Mouse (Mus musculus): Measurements from ENCODE around the gene Gm36079. TPM values are rescaled to one million over a fixed set of nuclear protein-coding genes. Genes with fewer than 3 reads are reported as not detected.
"Not testable (repeated sequence)": the region's sequence is repeated elsewhere in the genome, so short reads cannot be mapped to it uniquely, and the experiment has no call there.

Gene Gm36079
- total and polyA plus RNA-seq, 3 experiments: not detected

DNA sequence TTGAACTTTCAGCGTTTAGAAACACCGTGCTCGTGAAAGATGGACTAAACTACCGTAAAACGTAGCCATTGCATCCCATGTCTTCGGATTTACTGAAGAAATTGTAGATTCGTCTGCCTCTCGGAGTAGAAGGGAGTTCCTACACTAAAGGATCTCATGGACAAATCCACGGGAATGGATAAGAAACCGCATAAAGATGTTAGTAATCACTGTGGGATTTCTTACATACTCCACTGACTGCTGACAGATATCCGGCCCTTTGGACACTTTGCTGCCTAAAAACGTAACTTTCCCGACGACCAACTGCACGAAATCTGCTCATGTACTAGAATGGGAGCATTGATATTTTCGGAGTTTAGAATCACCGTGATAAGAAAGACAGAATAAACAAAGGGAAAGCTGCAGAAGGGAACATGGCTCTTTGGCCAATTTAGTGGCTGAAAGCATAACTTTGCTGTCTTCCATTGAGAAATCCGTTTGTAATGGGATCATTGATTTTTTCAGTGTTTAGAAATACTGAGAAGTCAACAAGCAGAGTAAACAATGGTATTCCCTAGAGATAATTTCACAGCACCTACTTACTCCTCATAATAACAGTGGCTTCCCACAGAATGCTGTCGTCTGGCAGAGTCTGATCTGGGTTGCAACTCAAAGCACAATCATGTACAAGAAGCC is 6.8 kb upstream of the Gm36079 start:
- not testable (repeated sequence) for H3K79me2 ChIP-seq (ENCODE audit: control insufficient read depth, insufficient read depth, low read length, poor library complexity); H3K9ac ChIP-seq (ENCODE audit: control insufficient read depth, low read depth, low read length, poor library complexity, severe bottlenecking); DNase-seq (ENCODE audit: low read depth, low spot score); H3K27me3 ChIP-seq (ENCODE audit: control insufficient read depth in 1 of 2, insufficient read depth in 2 of 2, low read length in 2 of 2); H3K27ac ChIP-seq (ENCODE audit: control insufficient read depth, low read depth, low read length); H3K4me1 ChIP-seq (ENCODE audit: control insufficient read depth in 1 of 2, insufficient read depth in 2 of 2, low read length in 2 of 2); H3K4me3 ChIP-seq (ENCODE audit: control insufficient read depth in 1 of 2, insufficient read depth in 1 of 2, low read depth in 2 of 2, low read length in 2 of 2); H3K36me3 ChIP-seq (ENCODE audit: control insufficient read depth in 1 of 2, insufficient read depth in 2 of 2, low read length in 2 of 2); H3K9me3 ChIP-seq (replicated peaks; ENCODE audit: insufficient read depth, low read length)

DNA sequence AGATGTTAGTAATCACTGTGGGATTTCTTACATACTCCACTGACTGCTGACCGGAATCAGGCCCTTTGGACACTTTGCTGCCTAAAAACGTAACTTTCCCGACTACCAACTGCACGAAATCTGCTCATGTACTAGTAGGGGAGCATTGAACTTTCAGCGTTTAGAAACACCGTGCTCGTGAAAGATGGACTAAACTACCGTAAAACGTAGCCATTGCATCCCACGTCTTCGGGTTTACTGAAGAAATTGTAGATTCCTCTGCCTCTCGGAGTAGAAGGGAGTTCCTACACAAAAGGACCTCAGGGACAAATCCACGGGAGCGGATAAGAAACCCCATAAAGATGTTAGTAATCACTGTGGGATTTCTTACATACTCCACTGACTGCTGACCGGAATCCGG is 4.9 kb upstream of the Gm36079 start:
- not testable (repeated sequence) for H3K9ac ChIP-seq (ENCODE audit: control insufficient read depth, low read depth, low read length, poor library complexity, severe bottlenecking); H3K27ac ChIP-seq (ENCODE audit: control insufficient read depth, low read depth, low read length); H3K79me2 ChIP-seq (ENCODE audit: control insufficient read depth, insufficient read depth, low read length, poor library complexity); DNase-seq (ENCODE audit: low read depth, low spot score); H3K4me3 ChIP-seq (ENCODE audit: control insufficient read depth in 1 of 2, insufficient read depth in 1 of 2, low read depth in 2 of 2, low read length in 2 of 2); H3K36me3 ChIP-seq (ENCODE audit: control insufficient read depth in 1 of 2, insufficient read depth in 2 of 2, low read length in 2 of 2); H3K4me1 ChIP-seq (ENCODE audit: control insufficient read depth in 1 of 2, insufficient read depth in 2 of 2, low read length in 2 of 2); H3K9me3 ChIP-seq (replicated peaks; ENCODE audit: insufficient read depth, low read length); H3K27me3 ChIP-seq (ENCODE audit: control insufficient read depth in 1 of 2, insufficient read depth in 2 of 2, low read length in 2 of 2)

DNA sequence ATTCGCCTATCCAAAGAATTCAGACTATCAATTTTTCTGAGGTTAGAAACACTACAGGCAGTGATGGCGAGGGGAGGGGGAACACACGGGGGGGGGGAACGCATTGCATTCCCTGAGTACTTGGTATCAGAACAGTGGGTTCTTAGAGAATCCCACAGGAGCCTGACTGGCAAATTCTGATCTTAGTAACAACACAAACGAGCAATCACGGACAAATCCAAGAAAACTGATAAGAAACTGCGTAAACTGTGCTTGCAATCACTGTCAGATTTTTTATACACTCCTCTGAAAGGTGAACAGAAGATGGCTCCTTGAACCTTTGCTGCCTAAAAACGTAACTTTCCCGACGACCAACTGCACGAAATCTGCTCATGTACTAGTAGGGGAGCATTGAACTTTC is 557 bp upstream of the Gm36079 start:
- H3K27me3 ChIP-seq (ENCODE audit: control insufficient read depth in 1 of 2, insufficient read depth in 2 of 2, low read length in 2 of 2); H3K9ac ChIP-seq (ENCODE audit: control insufficient read depth, low read depth, low read length, poor library complexity, severe bottlenecking); H3K4me1 ChIP-seq (ENCODE audit: control insufficient read depth in 1 of 2, insufficient read depth in 2 of 2, low read length in 2 of 2); H3K36me3 ChIP-seq (ENCODE audit: control insufficient read depth in 1 of 2, insufficient read depth in 2 of 2, low read length in 2 of 2); H3K79me2 ChIP-seq (ENCODE audit: control insufficient read depth, insufficient read depth, low read length, poor library complexity); H3K9me3 ChIP-seq (replicated peaks; ENCODE audit: insufficient read depth, low read length); DNase-seq (ENCODE audit: low read depth, low spot score); H3K27ac ChIP-seq (ENCODE audit: control insufficient read depth, low read depth, low read length); H3K4me3 ChIP-seq (ENCODE audit: control insufficient read depth in 1 of 2, insufficient read depth in 1 of 2, low read depth in 2 of 2, low read length in 2 of 2): not testable (repeated sequence)

DNA sequence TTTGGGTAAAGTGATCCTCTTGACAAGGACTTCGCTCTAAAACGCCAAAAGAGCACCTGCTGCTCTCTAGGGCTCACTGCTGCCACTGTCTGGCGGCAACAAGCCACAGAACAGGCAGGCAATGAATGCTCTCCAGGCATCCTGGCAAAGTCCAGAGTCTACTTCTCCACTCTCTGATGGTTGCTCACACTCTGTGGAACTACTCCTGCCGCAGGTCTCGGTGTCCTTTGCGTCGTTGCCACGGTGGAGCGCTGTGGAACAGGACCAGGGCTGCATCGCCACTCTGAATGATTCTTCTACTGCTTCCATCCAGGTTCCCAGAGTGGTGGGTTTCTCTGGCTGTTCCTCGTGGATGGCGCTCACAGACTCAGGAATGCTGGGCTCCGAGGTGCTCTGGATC is 438 bp downstream of the Gm36079 start:
- DNase-seq (ENCODE audit: low read depth, low spot score); H3K36me3 ChIP-seq (ENCODE audit: control insufficient read depth in 1 of 2, insufficient read depth in 2 of 2, low read length in 2 of 2); H3K4me1 ChIP-seq (ENCODE audit: control insufficient read depth in 1 of 2, insufficient read depth in 2 of 2, low read length in 2 of 2); H3K9me3 ChIP-seq (replicated peaks; ENCODE audit: insufficient read depth, low read length); H3K27ac ChIP-seq (ENCODE audit: control insufficient read depth, low read depth, low read length); H3K79me2 ChIP-seq (ENCODE audit: control insufficient read depth, insufficient read depth, low read length, poor library complexity); H3K4me3 ChIP-seq (ENCODE audit: control insufficient read depth in 1 of 2, insufficient read depth in 1 of 2, low read depth in 2 of 2, low read length in 2 of 2); H3K27me3 ChIP-seq (ENCODE audit: control insufficient read depth in 1 of 2, insufficient read depth in 2 of 2, low read length in 2 of 2); H3K9ac ChIP-seq (ENCODE audit: control insufficient read depth, low read depth, low read length, poor library complexity, severe bottlenecking): not testable (repeated sequence)

DNA sequence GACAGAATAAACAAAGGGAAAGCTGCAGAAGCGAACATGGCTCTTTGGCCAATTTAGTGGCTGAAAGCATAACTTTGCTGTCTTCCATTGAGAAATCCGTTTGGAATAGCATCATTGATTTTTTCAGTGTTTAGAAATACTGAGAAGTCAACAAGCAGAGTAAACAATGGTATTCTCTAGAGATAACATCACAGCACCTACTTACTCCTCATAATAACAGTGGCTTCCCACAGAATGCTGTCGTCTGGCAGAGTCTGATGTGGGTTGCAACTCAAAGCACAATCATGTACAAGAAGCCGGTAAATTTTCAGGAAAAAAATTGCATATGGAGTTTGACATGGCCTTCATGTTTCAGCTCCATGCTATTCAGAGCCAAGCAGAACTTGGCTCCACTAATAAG is 1.2 kb downstream of the Gm36079 start:
- H3K4me1 ChIP-seq (ENCODE audit: control insufficient read depth in 1 of 2, insufficient read depth in 2 of 2, low read length in 2 of 2); H3K27me3 ChIP-seq (ENCODE audit: control insufficient read depth in 1 of 2, insufficient read depth in 2 of 2, low read length in 2 of 2); H3K9me3 ChIP-seq (replicated peaks; ENCODE audit: insufficient read depth, low read length); H3K4me3 ChIP-seq (ENCODE audit: control insufficient read depth in 1 of 2, insufficient read depth in 1 of 2, low read depth in 2 of 2, low read length in 2 of 2); H3K27ac ChIP-seq (ENCODE audit: control insufficient read depth, low read depth, low read length); DNase-seq (ENCODE audit: low read depth, low spot score); H3K36me3 ChIP-seq (ENCODE audit: control insufficient read depth in 1 of 2, insufficient read depth in 2 of 2, low read length in 2 of 2); H3K79me2 ChIP-seq (ENCODE audit: control insufficient read depth, insufficient read depth, low read length, poor library complexity); H3K9ac ChIP-seq (ENCODE audit: control insufficient read depth, low read depth, low read length, poor library complexity, severe bottlenecking): not testable (repeated sequence)

DNA sequence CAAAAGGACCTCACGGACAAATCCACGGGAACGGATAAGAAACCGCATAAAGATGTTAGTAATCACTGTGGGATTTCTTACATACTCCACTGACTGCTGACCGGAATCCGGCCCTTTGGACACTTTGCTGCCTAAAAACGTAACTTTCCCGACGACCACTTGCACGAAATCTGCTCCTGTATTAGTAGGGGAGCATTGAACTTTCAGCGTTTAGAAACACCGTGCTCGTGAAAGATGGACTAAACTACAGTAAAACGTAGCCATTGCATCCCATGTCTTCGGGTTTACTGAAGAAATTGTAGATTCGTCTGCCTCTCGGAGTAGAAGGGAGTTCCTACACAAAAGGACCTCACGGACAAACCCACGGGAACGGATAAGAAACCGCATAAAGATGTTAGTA is 1.8 kb downstream of the Gm36079 start:
- not testable (repeated sequence) for H3K9ac ChIP-seq (ENCODE audit: control insufficient read depth, low read depth, low read length, poor library complexity, severe bottlenecking); DNase-seq (ENCODE audit: low read depth, low spot score); H3K4me1 ChIP-seq (ENCODE audit: control insufficient read depth in 1 of 2, insufficient read depth in 2 of 2, low read length in 2 of 2); H3K79me2 ChIP-seq (ENCODE audit: control insufficient read depth, insufficient read depth, low read length, poor library complexity); H3K27me3 ChIP-seq (ENCODE audit: control insufficient read depth in 1 of 2, insufficient read depth in 2 of 2, low read length in 2 of 2); H3K27ac ChIP-seq (ENCODE audit: control insufficient read depth, low read depth, low read length); H3K36me3 ChIP-seq (ENCODE audit: control insufficient read depth in 1 of 2, insufficient read depth in 2 of 2, low read length in 2 of 2); H3K9me3 ChIP-seq (replicated peaks; ENCODE audit: insufficient read depth, low read length); H3K4me3 ChIP-seq (ENCODE audit: control insufficient read depth in 1 of 2, insufficient read depth in 1 of 2, low read depth in 2 of 2, low read length in 2 of 2)

DNA sequence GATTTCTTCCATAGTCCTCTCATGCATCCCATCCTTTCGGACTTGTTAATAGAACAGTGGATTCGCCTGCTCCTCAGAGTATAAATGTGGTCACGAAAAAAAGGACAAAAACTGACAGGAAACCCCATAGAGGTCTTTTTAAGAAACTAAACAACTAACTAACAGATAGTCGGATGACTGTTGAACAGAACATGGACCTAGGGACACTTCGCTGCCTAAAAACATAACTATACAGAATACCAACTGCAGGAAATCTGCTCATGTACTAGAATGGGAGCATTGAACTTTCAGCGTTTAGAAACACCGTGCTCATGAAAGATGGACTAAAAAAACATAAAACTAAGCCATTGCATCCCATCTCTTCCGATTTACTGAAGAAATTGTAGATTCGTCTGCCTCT is 2.2 kb downstream of the Gm36079 start:
- H3K36me3 ChIP-seq (ENCODE audit: control insufficient read depth in 1 of 2, insufficient read depth in 2 of 2, low read length in 2 of 2); H3K79me2 ChIP-seq (ENCODE audit: control insufficient read depth, insufficient read depth, low read length, poor library complexity); H3K27me3 ChIP-seq (ENCODE audit: control insufficient read depth in 1 of 2, insufficient read depth in 2 of 2, low read length in 2 of 2); H3K4me3 ChIP-seq (ENCODE audit: control insufficient read depth in 1 of 2, insufficient read depth in 1 of 2, low read depth in 2 of 2, low read length in 2 of 2); DNase-seq (ENCODE audit: low read depth, low spot score); H3K4me1 ChIP-seq (ENCODE audit: control insufficient read depth in 1 of 2, insufficient read depth in 2 of 2, low read length in 2 of 2); H3K27ac ChIP-seq (ENCODE audit: control insufficient read depth, low read depth, low read length); H3K9me3 ChIP-seq (replicated peaks; ENCODE audit: insufficient read depth, low read length); H3K9ac ChIP-seq (ENCODE audit: control insufficient read depth, low read depth, low read length, poor library complexity, severe bottlenecking): not testable (repeated sequence)

Measured in MEL (cell line).